ENCODE assay signal across 14 mouse cellular contexts in genomic region chr1:42718549-42718948, GRCm38 (mm10). TPM values are rescaled to one million over a fixed set of nuclear protein-coding genes. Genes with fewer than 3 reads are reported as not detected.
DNase-seq lines count a peak whose midpoint lies in the region; ATAC-seq lines count a peak whose summit lies in the region.
"Had no signal": no experiment of that assay in that cellular context is flagged by ENCODE, and none has a peak within 500 bp of the region (broad histone marks: within the 10 kb centered on the region; RNA-seq: fewer than 3 reads in every experiment).

No protein-coding gene starts in this region.

- H3K36me3 ChIP-seq in heart, embryonic 12.5 days: no peaks in the 10 kb centered on the region
- H3K36me3 ChIP-seq in neural tube, embryonic 11.5 days (ENCODE audit: control insufficient read depth, insufficient read depth, low read length): no peaks in the 10 kb centered on the region
- no peaks in the 10 kb centered on the region for H3K36me3 ChIP-seq in hindbrain, embryonic 11.5 days (ENCODE audit: control insufficient read depth, insufficient read depth, low read length)
- no peaks in the 10 kb centered on the region for H3K36me3 ChIP-seq in neural tube, embryonic 14.5 days (ENCODE audit: control insufficient read depth, insufficient read depth, low read length)
- H3K36me3 ChIP-seq: limb, embryonic 13.5 days; neural tube, embryonic 12.5 days had no signal

- no peak overlapping the region for H3K27ac ChIP-seq in heart, embryonic 12.5 days (ENCODE audit: poor library complexity, severe bottlenecking)
- no peak overlapping the region for H3K27ac ChIP-seq in neural tube, embryonic 11.5 days (ENCODE audit: low read depth, low read length)
- no peak overlapping the region for H3K27ac ChIP-seq in hindbrain, embryonic 11.5 days (ENCODE audit: low read depth, low read length)
- H3K27ac ChIP-seq in neural tube, embryonic 14.5 days (ENCODE audit: low read depth, low read length): no peak overlapping the region
- H3K27ac ChIP-seq: limb, embryonic 13.5 days; neural tube, embryonic 12.5 days had no signal

- WGBS in heart, embryonic 12.5 days: 28% methylated on average over 5 of the region's 5 CpGs
- 19% methylated on average over 5 of the region's 5 CpGs for WGBS in neural tube, embryonic 11.5 days
- WGBS in hindbrain, embryonic 11.5 days: 21% methylated on average over 5 of the region's 5 CpGs
- WGBS in neural tube, embryonic 14.5 days: 14% methylated on average over 5 of the region's 5 CpGs

- ATAC-seq in heart, embryonic 12.5 days (ENCODE audit: insufficient number of reproducible peaks, low FRiP score): no peak
- 0 out of 2 replicates have a peak, but pooled peaks have one; percentile 24 for ATAC-seq in neural tube, embryonic 11.5 days (ENCODE audit: insufficient read depth, low FRiP score, low TSS enrichment)
- ATAC-seq in hindbrain, embryonic 11.5 days (ENCODE audit: low FRiP score): no peak
- peak; percentile 47; the same call in 1 of the 2 replicates for ATAC-seq in neural tube, embryonic 14.5 days (ENCODE audit: low read depth)
- ATAC-seq: inflammation-experienced regulatory T-cells, adult 6 months had no signal

- no peak overlapping the region for H3K4me3 ChIP-seq in heart, embryonic 12.5 days
- H3K4me3 ChIP-seq in neural tube, embryonic 11.5 days (ENCODE audit: low read depth, low read length): no peak overlapping the region
- H3K4me3 ChIP-seq in hindbrain, embryonic 11.5 days (ENCODE audit: low read depth, low read length): no peak overlapping the region
- no peak overlapping the region for H3K4me3 ChIP-seq in neural tube, embryonic 14.5 days (ENCODE audit: low read depth, low read length)
- H3K4me3 ChIP-seq: limb, embryonic 13.5 days; neural tube, embryonic 12.5 days had no signal

- DNase-seq in heart, adult 11 months: peak; percentile 79
- peak; percentile 36 for DNase-seq in neural tube, embryonic 11.5 days (ENCODE audit: low spot score)
- DNase-seq in neural tube, embryonic 10.5 days (ENCODE audit: extremely low spot score, low spot score): no peak
- peak; percentile 34 for DNase-seq in hindbrain, embryonic 11.5 days (ENCODE audit: low spot score)
- no peak for DNase-seq in gastrocnemius, postnatal 36 days
- DNase-seq in adrenal gland, postnatal 36 days: no peak
- DNase-seq: lung, postnatal 4 days; thymus, adult 2 months had no signal

- no peak overlapping the region for H3K9ac ChIP-seq in heart, embryonic 12.5 days
- no peak overlapping the region for H3K9ac ChIP-seq in neural tube, embryonic 11.5 days (ENCODE audit: low read length)
- no peak overlapping the region for H3K9ac ChIP-seq in hindbrain, embryonic 11.5 days (ENCODE audit: low read depth, low read length)
- no peak overlapping the region for H3K9ac ChIP-seq in neural tube, embryonic 14.5 days (replicated peaks; ENCODE audit: low read depth, low read length)
- H3K9ac ChIP-seq: limb, embryonic 13.5 days; neural tube, embryonic 12.5 days had no signal

- H3K4me1 ChIP-seq in heart, embryonic 12.5 days (replicated peaks): peaks cover 5% of the 10 kb centered on the region
- peaks cover 3% of the 10 kb centered on the region; the same call in 1 of the 2 replicates for H3K4me1 ChIP-seq in neural tube, embryonic 11.5 days (ENCODE audit: control insufficient read depth, insufficient read depth, low read length)
- no peaks in the 10 kb centered on the region for H3K4me1 ChIP-seq in hindbrain, embryonic 11.5 days (replicated peaks; ENCODE audit: control insufficient read depth, insufficient read depth, low read length)
- H3K4me1 ChIP-seq in neural tube, embryonic 14.5 days (ENCODE audit: control insufficient read depth, insufficient read depth, low read length): peaks cover 16% of the 10 kb centered on the region; the same call in 1 of the 2 replicates

- H3K4me2 ChIP-seq in heart, embryonic 12.5 days: no peak overlapping the region
- no peak overlapping the region for H3K4me2 ChIP-seq in neural tube, embryonic 11.5 days (ENCODE audit: low read depth)
- no peak overlapping the region for H3K4me2 ChIP-seq in hindbrain, embryonic 11.5 days (replicated peaks; ENCODE audit: low read depth, low read length)
- no peak overlapping the region for H3K4me2 ChIP-seq in neural tube, embryonic 14.5 days (ENCODE audit: low read depth, low read length)
- H3K4me2 ChIP-seq: limb, embryonic 13.5 days; neural tube, embryonic 12.5 days had no signal

- intact Hi-C loops in gastrocnemius, postnatal 36 days (cut with DNase I): no loop called here

- no peaks in the 10 kb centered on the region for H3K9me3 ChIP-seq in heart, embryonic 12.5 days (replicated peaks)
- H3K9me3 ChIP-seq in neural tube, embryonic 11.5 days (ENCODE audit: control insufficient read depth, low read length): no peaks in the 10 kb centered on the region
- no peaks in the 10 kb centered on the region for H3K9me3 ChIP-seq in hindbrain, embryonic 11.5 days (ENCODE audit: control insufficient read depth, low read length)
- H3K9me3 ChIP-seq in neural tube, embryonic 14.5 days (ENCODE audit: control insufficient read depth, low read length): no peaks in the 10 kb centered on the region
- H3K9me3 ChIP-seq: limb, embryonic 13.5 days; neural tube, embryonic 12.5 days had no signal

- peaks cover 50% of the 10 kb centered on the region for H3K27me3 ChIP-seq in heart, embryonic 12.5 days (replicated peaks)
- peaks cover 6% of the 10 kb centered on the region for H3K27me3 ChIP-seq in neural tube, embryonic 11.5 days (ENCODE audit: control insufficient read depth, insufficient read depth, low read length)
- no peaks in the 10 kb centered on the region; the same call in 1 of the 2 replicates for H3K27me3 ChIP-seq in hindbrain, embryonic 11.5 days (ENCODE audit: control insufficient read depth, insufficient read depth, low read length)
- no peaks in the 10 kb centered on the region for H3K27me3 ChIP-seq in neural tube, embryonic 14.5 days (ENCODE audit: control insufficient read depth, insufficient read depth, low read length)

RNA-seq across cellular contexts. Expression of gene Pou3f3, which starts 23.0 kb away (rescaled TPM):
- 0.06 TPM in 2 replicates for polyA plus RNA-seq in heart, embryonic 12.5 days (2016; fragmentation: Nextera tagmentation; extraction: Ambion mirVana)
- 11.4 and 11.9 TPM in 2 replicates for polyA plus RNA-seq in neural tube, embryonic 11.5 days (2014; fragmentation: Nextera tagmentation; extraction: Ambion mirVana)
- 20.7 and 22.3 TPM in 2 replicates for polyA plus RNA-seq in hindbrain, embryonic 11.5 days (2014; fragmentation: Nextera tagmentation; extraction: Ambion mirVana)
- polyA plus RNA-seq in neural tube, embryonic 14.5 days (2014; fragmentation: Nextera tagmentation; extraction: Ambion mirVana): 10.4 and 11.0 TPM in 2 replicates
- total RNA-seq in gastrocnemius, postnatal 36 days (2021): not detected
- total RNA-seq in adrenal gland, postnatal 36 days (2021): under 1 TPM in 1 of 2 experiments, not detected in 1; 0.07 TPM
- polyA plus RNA-seq: inflammation-experienced regulatory T-cells, adult 6 months; spleen, adult 2 months had no signal

Comparison
In these comparisons a context has a peak if more than half of its experiments do, and no peak if none do; other contexts are left out.
1. DNase-seq: peak in heart, adult 11 months (single experiment), neural tube, embryonic 11.5 days (single experiment) and hindbrain, embryonic 11.5 days (single experiment); none in neural tube, embryonic 10.5 days (single experiment), gastrocnemius, postnatal 36 days (0 of 2) and adrenal gland, postnatal 36 days (0 of 2).
2. ATAC-seq: peak in neural tube, embryonic 11.5 days (single experiment) and neural tube, embryonic 14.5 days (single experiment); none in heart, embryonic 12.5 days (single experiment) and hindbrain, embryonic 11.5 days (single experiment).
3. RNA of gene Pou3f3, which starts 23.0 kb away (polyA plus RNA-seq): 20.7 to 22.3 TPM in hindbrain, embryonic 11.5 days, 11.4 to 11.9 TPM in neural tube, embryonic 11.5 days and 10.4 to 11.0 TPM in neural tube, embryonic 14.5 days; 0.06 TPM in heart, embryonic 12.5 days; every median in the first group is over 10 times any median in the second.